Mouse (Mus musculus) embryonic facial prominence, embryonic 13.5 days (tissue): ENCODE measurements around the gene Hectd4. TPM values are rescaled to one million over a fixed set of nuclear protein-coding genes. Genes with fewer than 3 reads are reported as not detected.
"Not testable (repeated sequence)": the region's sequence is repeated elsewhere in the genome, so short reads cannot be mapped to it uniquely, and the experiment has no call there.

Experiments
- ATAC-seq: fragments of 200-750 bp; cut with Nextera tagmentation; 2 replicates; pipeline ENCODE4 v1.8.0; 2017; ENCODE audit warnings: low read depth; ENCODE audit not compliant: insufficient number of reproducible peaks, insufficient read depth, low FRiP score, low TSS enrichment
- H3K27ac ChIP-seq: fragments of 300-500 bp; sonication (generic); 2 replicates; pipeline ENCODE4 v1.5.1; 2015; ENCODE audit warnings: moderate library complexity, mild to moderate bottlenecking, inconsistent platforms
- H3K27me3 ChIP-seq: fragments of 300-500 bp; sonication (generic); 2 replicates; pipeline ENCODE4 v1.6.1; 2015; ENCODE audit warnings: mild to moderate bottlenecking, inconsistent platforms
- H3K36me3 ChIP-seq: fragments of 300-500 bp; sonication (generic); 2 replicates; pipeline ENCODE4 v1.6.1; 2015; ENCODE audit warnings: mild to moderate bottlenecking, inconsistent platforms
- H3K4me1 ChIP-seq: fragments of 300-500 bp; sonication (generic); 2 replicates; pipeline ENCODE4 v1.6.1; 2015; ENCODE audit warnings: inconsistent platforms
- H3K4me2 ChIP-seq: fragments of 300-500 bp; sonication (generic); 2 replicates; pipeline ENCODE4 v1.6.1; 2015; ENCODE audit warnings: moderate library complexity, mild to moderate bottlenecking, inconsistent platforms
- H3K4me3 ChIP-seq: fragments of 300-500 bp; sonication (generic); 2 replicates; pipeline ENCODE4 v1.5.1; 2015; ENCODE audit warnings: mild to moderate bottlenecking, inconsistent platforms
- H3K9ac ChIP-seq: fragments of 300-500 bp; sonication (generic); 2 replicates; pipeline ENCODE4 v1.6.1; 2015; ENCODE audit warnings: mild to moderate bottlenecking, inconsistent platforms
- H3K9me3 ChIP-seq: fragments of 300-500 bp; sonication (generic); 2 replicates; pipeline ENCODE4 v1.6.1; 2016; ENCODE audit warnings: inconsistent platforms
- WGBS: fragments of 180-500 bp; shearing (Covaris S2); methylation state at CpG from one replicate; pipeline ENCODE4 v1.1.7; 2015; ENCODE audit warnings: mixed read lengths; 5-methylcytosine and 5-hydroxymethylcytosine counted together
- polyA plus RNA-seq: library from polyadenylated mRNA; unstranded; fragments of >200 nt; fragmentation: Nextera tagmentation; extraction: Ambion mirVana; gene quantifications from 2 replicates; pipeline ENCODE4 v1.2.1, GENCODE M21; 2015

Gene Hectd4
- polyA plus RNA-seq, 1 experiment from 2014 or later: 4.7 TPM

- Histone ChIP-seq H3K9me3 (no peaks in the 10 kb centered on the region), H3K4me2 (peak overlapping the region; percentile 86), H3K9ac (peak overlapping the region; percentile 97), H3K4me1 (peaks cover 26% of the 10 kb centered on the region), H3K36me3 (no peaks in the 10 kb centered on the region), H3K27ac (peak overlapping the region; percentile 82), H3K27me3 (no peaks in the 10 kb centered on the region), H3K4me3 (peak overlapping the region; percentile 93)
- ATAC-seq: peak; percentile 29
- WGBS: 7% methylated on average over 17 of the region's 17 CpGs
Observed at GRCm38 (mm10) chr5:121191584-121191906, 28.5 kb upstream of the Hectd4 start.

GRCm38 (mm10) chr5:121194173-121194572, 25.8 kb upstream of the Hectd4 start:
- Histone ChIP-seq H3K9me3 (no peaks in the 10 kb centered on the region), H3K9ac (no peak overlapping the region), H3K27me3 (no peaks in the 10 kb centered on the region), H3K27ac (no peak overlapping the region), H3K36me3 (no peaks in the 10 kb centered on the region), H3K4me2 (no peak overlapping the region), H3K4me1 (peaks cover 10% of the 10 kb centered on the region), H3K4me3 (no peak overlapping the region)
- WGBS: 7% methylated on average over 1 of the region's 1 CpGs
- ATAC-seq: no peak

- H3K4me3 ChIP-seq: no peak overlapping the region
- no peak overlapping the region for H3K27ac ChIP-seq
- H3K36me3 ChIP-seq: no peaks in the 10 kb centered on the region
- no peak for ATAC-seq
- no peaks in the 10 kb centered on the region for H3K9me3 ChIP-seq
- no peak overlapping the region for H3K4me2 ChIP-seq
- H3K9ac ChIP-seq: no peak overlapping the region
- no peaks in the 10 kb centered on the region for H3K4me1 ChIP-seq
- WGBS: 42% methylated on average over 5 of the region's 5 CpGs
- no peaks in the 10 kb centered on the region for H3K27me3 ChIP-seq
Observed at GRCm38 (mm10) chr5:121196764-121197163, 23.3 kb upstream of the Hectd4 start.

- H3K27me3 ChIP-seq: no peaks in the 10 kb centered on the region
- no peak overlapping the region for H3K27ac ChIP-seq
- WGBS: 76% methylated on average over 2 of the region's 2 CpGs
- no peaks in the 10 kb centered on the region for H3K36me3 ChIP-seq
- no peaks in the 10 kb centered on the region for H3K9me3 ChIP-seq
- H3K9ac ChIP-seq: no peak overlapping the region
- H3K4me1 ChIP-seq: no peaks in the 10 kb centered on the region
- no peak for ATAC-seq
- no peak overlapping the region for H3K4me3 ChIP-seq
- H3K4me2 ChIP-seq: no peak overlapping the region
Observed at GRCm38 (mm10) chr5:121197337-121197736, 22.7 kb upstream of the Hectd4 start.

- no peak for ATAC-seq
- Histone ChIP-seq H3K4me2 (no peak overlapping the region), H3K27ac (no peak overlapping the region), H3K27me3 (no peaks in the 10 kb centered on the region), H3K9ac (no peak overlapping the region), H3K36me3 (no peaks in the 10 kb centered on the region), H3K9me3 (no peaks in the 10 kb centered on the region), H3K4me1 (no peaks in the 10 kb centered on the region), H3K4me3 (no peak overlapping the region)
- WGBS: 76% methylated on average over 5 of the region's 5 CpGs
Observed at GRCm38 (mm10) chr5:121198376-121198775, 21.6 kb upstream of the Hectd4 start.

- no peak overlapping the region for H3K27ac ChIP-seq
- H3K27me3 ChIP-seq: no peaks in the 10 kb centered on the region
- no peaks in the 10 kb centered on the region for H3K9me3 ChIP-seq
- ATAC-seq: no peak
- H3K4me3 ChIP-seq: no peak overlapping the region
- WGBS: 50% methylated on average over 3 of the region's 3 CpGs
- peaks cover 14% of the 10 kb centered on the region for H3K4me1 ChIP-seq
- no peak overlapping the region for H3K9ac ChIP-seq
- H3K4me2 ChIP-seq: no peak overlapping the region
- peaks cover 13% of the 10 kb centered on the region for H3K36me3 ChIP-seq
Observed at GRCm38 (mm10) chr5:121201739-121202138, 18.3 kb upstream of the Hectd4 start.

GRCm38 (mm10) chr5:121202467-121202866, 17.6 kb upstream of the Hectd4 start:
- Histone ChIP-seq H3K4me1 (peaks cover 20% of the 10 kb centered on the region), H3K27ac (no peak overlapping the region), H3K9me3 (no peaks in the 10 kb centered on the region), H3K4me3 (no peak overlapping the region), H3K4me2 (no peak overlapping the region), H3K27me3 (no peaks in the 10 kb centered on the region), H3K36me3 (peaks cover 20% of the 10 kb centered on the region), H3K9ac (no peak overlapping the region)
- no peak for ATAC-seq
- WGBS: 74% methylated on average over 1 of the region's 1 CpGs

GRCm38 (mm10) chr5:121204132-121205089, 15.6 kb upstream of the Hectd4 start, which contains the start of gene Rpl6:
Rpl6 (plus strand) TSS chr5:121204481.
- H3K9ac ChIP-seq: peak within 1 kb of the TSS; percentile 100
- WGBS: 1% methylated on average over 52 of the region's 52 CpGs
- peak within 1 kb of the TSS; percentile 98 for H3K4me3 ChIP-seq
- no peaks in the 10 kb centered on the region for H3K9me3 ChIP-seq
- peak within 1 kb of the TSS; percentile 83 for H3K27ac ChIP-seq
- H3K4me1 ChIP-seq: peaks cover 25% of the 10 kb centered on the region
- H3K4me2 ChIP-seq: peak within 1 kb of the TSS; percentile 69
- peak; percentile 87 for ATAC-seq
- no peaks in the 10 kb centered on the region for H3K27me3 ChIP-seq
- H3K36me3 ChIP-seq: peaks cover 39% of the 10 kb centered on the region

- H3K27ac ChIP-seq, H3K9me3 ChIP-seq, ATAC-seq, H3K27me3 ChIP-seq: not testable (repeated sequence)
- peaks cover 25% of the 10 kb centered on the region for H3K4me1 ChIP-seq
- peak overlapping the region; percentile 69 for H3K4me2 ChIP-seq
- H3K36me3 ChIP-seq: peaks cover 52% of the 10 kb centered on the region
- H3K4me3 ChIP-seq: peak overlapping the region; percentile 98
- 66% methylated on average over 8 of the region's 10 CpGs for WGBS
- peak overlapping the region; percentile 100 for H3K9ac ChIP-seq
Observed at GRCm38 (mm10) chr5:121205537-121206130, 14.4 kb upstream of the Hectd4 start.

- Histone ChIP-seq H3K9ac (peak overlapping the region; percentile 100), H3K4me3 (peak overlapping the region; percentile 98), H3K27me3 (no peaks in the 10 kb centered on the region), H3K4me2 (peak overlapping the region; percentile 69), H3K27ac (no peak overlapping the region), H3K9me3 (no peaks in the 10 kb centered on the region), H3K4me1 (peaks cover 25% of the 10 kb centered on the region), H3K36me3 (peaks cover 61% of the 10 kb centered on the region)
- WGBS: 77% methylated on average over 9 of the region's 9 CpGs
- no peak for ATAC-seq
Observed at GRCm38 (mm10) chr5:121206540-121206939, 13.5 kb upstream of the Hectd4 start.

GRCm38 (mm10) chr5:121206984-121207383, 13.0 kb upstream of the Hectd4 start:
- Histone ChIP-seq H3K9ac (peak overlapping the region; percentile 100), H3K9me3 (0 out of 2 replicates have a peak, but pooled peaks cover under 1% of the 10 kb centered on the region), H3K4me2 (peak overlapping the region; percentile 69), H3K36me3 (peaks cover 65% of the 10 kb centered on the region), H3K27me3 (no peaks in the 10 kb centered on the region), H3K4me3 (no peak overlapping the region), H3K4me1 (peaks cover 25% of the 10 kb centered on the region), H3K27ac (no peak overlapping the region)
- ATAC-seq: no peak
- 87% methylated on average over 3 of the region's 3 CpGs for WGBS
